Mouse (Mus musculus): ENCODE measurements around the gene Hnmt. TPM values are rescaled to one million over a fixed set of nuclear protein-coding genes. Genes with fewer than 3 reads are reported as not detected.
A peak's percentile ranks its signal among the peaks of the same experiment; 100 is the strongest.

The Hnmt gene
- total and polyA plus RNA-seq, 3 experiments, result 0.13 to 0.64 TPM; not detected in 1

GRCm38 (mm10) chr2:24014957-24015356 lies 34.2 kb downstream of the Hnmt start (continued):
- TF ChIP-seq JUN (IDR thresholded peaks at IDR 0.05; ENCODE audit: insufficient read depth, low read depth, low read length), result peak; percentile 37; the same call in 1 of the 2 replicates
- no peak for TF ChIP-seq UBTF (IDR thresholded peaks at IDR 0.05; ENCODE audit: low read depth, low read length)
- no peak for TF ChIP-seq ZKSCAN1 (IDR thresholded peaks at IDR 0.05; ENCODE audit: borderline replicate concordance, low read depth, low read length)
- TF ChIP-seq CHD1 (IDR thresholded peaks at IDR 0.05; ENCODE audit: low read depth, low read length), result no peak
- TF ChIP-seq MXI1 (IDR thresholded peaks at IDR 0.05; ENCODE audit: low read depth, low read length), result no peak
- no peak for TF ChIP-seq POLR2AphosphoS2 (IDR thresholded peaks at IDR 0.05; ENCODE audit: low read depth, low read length)

GRCm38 (mm10) chr2:23999323-23999722 lies 49.9 kb downstream of the Hnmt start:
- H3K79me2 ChIP-seq (replicated peaks; ENCODE audit: control insufficient read depth, extremely low read depth, insufficient read depth, poor library complexity, severe bottlenecking), result no peaks in the 10 kb centered on the region

More at GRCm38 (mm10) chr2:23999323-23999722, 49.9 kb downstream of the Hnmt start:
- peak; percentile 68 for DNase-seq (ENCODE audit: extremely low read depth)
- peaks cover 0 to 4% of the 10 kb centered on the region in 2 experiments for H3K36me3 ChIP-seq (replicated peaks in 1 of 2; ENCODE audit: control insufficient read depth in 1 of 2, insufficient read depth in 1 of 2, low read length in 1 of 2)
- peak overlapping the region; percentile 48; the same call in 1 of the 2 replicates for H3K27ac ChIP-seq (ENCODE audit: insufficient read depth, low read depth)
- no peak overlapping the region for H3K9ac ChIP-seq (ENCODE audit: insufficient read depth, low read depth)
- in situ Hi-C loops (cut with MboI; ENCODE audit: low pct_ligation_motif_present, low pct_unique_long_range_greater_than_20kb, low sequenced_read_pairs) (no loop called here), dilution Hi-C loops (cut with MboI; ENCODE audit: extremely low pct_ligation_motif_present, extremely low pct_unique_long_range_greater_than_20kb, low sequenced_read_pairs) (no loop called here)
- peaks cover 5 to 57% of the 10 kb centered on the region in 2 experiments; a peak in 3 of 4 replicates for H3K4me1 ChIP-seq (ENCODE audit: control insufficient read depth in 1 of 2, insufficient read depth in 2 of 2)
- no peaks in the 10 kb centered on the region for H3K9me3 ChIP-seq (replicated peaks; ENCODE audit: low read length)
- no peak overlapping the region; the same call in 1 of the 2 replicates for H3K4me2 ChIP-seq (ENCODE audit: insufficient read depth, low read depth, poor library complexity, severe bottlenecking)
- H3K27me3 ChIP-seq (replicated peaks), result no peaks in the 10 kb centered on the region
- TF ChIP-seq ZKSCAN1 (IDR thresholded peaks at IDR 0.05; ENCODE audit: borderline replicate concordance, low read depth, low read length), result no peak
- TF ChIP-seq MAX (IDR thresholded peaks at IDR 0.05; ENCODE audit: low read length), result no peak
- TF ChIP-seq USF2 (conservative IDR thresholded peaks at IDR 0.05; ENCODE audit: low read depth, low read length), result no peak
- TF ChIP-seq RAD21 (IDR thresholded peaks at IDR 0.05; ENCODE audit: low read depth, low read length), result no peak; the same call in 1 of the 2 replicates
- TF ChIP-seq KAT2A (IDR thresholded peaks at IDR 0.05; ENCODE audit: insufficient replicate concordance, low read length), result no peak
- TF ChIP-seq MYC (IDR thresholded peaks at IDR 0.05; ENCODE audit: low read depth, low read length), result no peak
- TF ChIP-seq RCOR1 (conservative IDR thresholded peaks at IDR 0.05; ENCODE audit: low read depth, low read length), result no peak
- no peak for TF ChIP-seq POLR2AphosphoS2 (IDR thresholded peaks at IDR 0.05; ENCODE audit: low read depth, low read length)
- TF ChIP-seq TBP (conservative IDR thresholded peaks at IDR 0.05; ENCODE audit: low read depth, low read length), result no peak
- TF ChIP-seq JUN (IDR thresholded peaks at IDR 0.05; ENCODE audit: insufficient read depth, low read depth, low read length), result no peak
- peak; percentile 75 for TF ChIP-seq ETS1 (conservative IDR thresholded peaks at IDR 0.05; ENCODE audit: low read depth, low read length)
- no peak for TF ChIP-seq SMC3 (IDR thresholded peaks at IDR 0.05; ENCODE audit: low read depth, low read length)
- no peak for TF ChIP-seq CHD1 (IDR thresholded peaks at IDR 0.05; ENCODE audit: low read depth, low read length)
- no peak for TF ChIP-seq POLR2A (IDR thresholded peaks at IDR 0.05; ENCODE audit: low read depth, low read length)
- no peak for TF ChIP-seq JUND (conservative IDR thresholded peaks at IDR 0.05; ENCODE audit: low read depth, low read length)
- no peak for TF ChIP-seq PAX5 (IDR thresholded peaks at IDR 0.05; ENCODE audit: low read length)
- no peak for TF ChIP-seq CHD2 (IDR thresholded peaks at IDR 0.05; ENCODE audit: low read length)
- TF ChIP-seq SIN3A (IDR thresholded peaks at IDR 0.05; ENCODE audit: low read length), result no peak
- TF ChIP-seq E2F4 (IDR thresholded peaks at IDR 0.05; ENCODE audit: insufficient replicate concordance, low read depth, low read length), result no peak
- no peak for TF ChIP-seq MXI1 (IDR thresholded peaks at IDR 0.05; ENCODE audit: low read depth, low read length)
- no peak for TF ChIP-seq GABPA (IDR thresholded peaks at IDR 0.05; ENCODE audit: insufficient replicate concordance, low read depth, low read length)
- TF ChIP-seq CTCF (conservative IDR thresholded peaks at IDR 0.05 in 1 of 2, IDR thresholded peaks at IDR 0.05 in 1 of 2; ENCODE audit: low read depth in 2 of 2, low read length in 2 of 2), result no peak
- TF ChIP-seq EP300 (IDR thresholded peaks at IDR 0.05; ENCODE audit: low read length), result peak; percentile 91
- TF ChIP-seq ELF1 (IDR thresholded peaks at IDR 0.05; ENCODE audit: low read depth, low read length), result no peak
- peak; percentile 61; the same call in 1 of the 2 replicates for TF ChIP-seq MEF2A (IDR thresholded peaks at IDR 0.05; ENCODE audit: borderline replicate concordance, low read depth, low read length)
- TF ChIP-seq MAZ (IDR thresholded peaks at IDR 0.05; ENCODE audit: low read depth, low read length), result no peak
- no peak for TF ChIP-seq HCFC1 (IDR thresholded peaks at IDR 0.05; ENCODE audit: low read depth, low read length)
- no peak for TF ChIP-seq BHLHE40 (IDR thresholded peaks at IDR 0.05; ENCODE audit: low read depth, low read length)
- peak; percentile 95 for TF ChIP-seq TCF12 (IDR thresholded peaks at IDR 0.05; ENCODE audit: low read depth, low read length)
- no peak for TF ChIP-seq USF1 (IDR thresholded peaks at IDR 0.05; ENCODE audit: low read depth, low read length)
- TF ChIP-seq NELFE (IDR thresholded peaks at IDR 0.05; ENCODE audit: low read depth, low read length), result no peak
- TF ChIP-seq IRF4 (IDR thresholded peaks at IDR 0.05; ENCODE audit: low read depth, low read length), result peak; percentile 31; the same call in 1 of the 2 replicates
- TF ChIP-seq MAFK (IDR thresholded peaks at IDR 0.05; ENCODE audit: insufficient replicate concordance, low read length), result no peak
- TF ChIP-seq ZNF384 (IDR thresholded peaks at IDR 0.05; ENCODE audit: low read depth, low read length), result peak; percentile 93
- no peak for TF ChIP-seq UBTF (IDR thresholded peaks at IDR 0.05; ENCODE audit: low read depth, low read length)
- no peak for TF ChIP-seq NRF1 (IDR thresholded peaks at IDR 0.05; ENCODE audit: low read depth, low read length)
- H3K4me3 ChIP-seq (replicated peaks in 1 of 3; ENCODE audit: low read depth in 2 of 3, low read length in 2 of 3, poor library complexity in 1 of 3), result no peak overlapping the region

Data from CH12.LX (cell line).